Mouse (Mus musculus) inflammation-experienced regulatory T-cells, adult 6 months (primary cell): ENCODE results near the gene Glb1l. TPM values are rescaled to one million over a fixed set of nuclear protein-coding genes. Genes with fewer than 3 reads are reported as not detected.

Experiments used
- ATAC-seq: one replicate; pipeline ENCODE4 v1.8.0; 2017
- polyA plus RNA-seq, 3 experiments: library from polyadenylated mRNA; unstranded; fragments of 100-300 nt; shearing (Covaris generic); gene quantifications; one replicate each; pipeline ENCODE4 v1.2.1; 2017

Gene Glb1l
- polyA plus RNA-seq, 3 experiments from 2014 or later = 8.4 to 14.1 (median 13.5) TPM

DNA sequence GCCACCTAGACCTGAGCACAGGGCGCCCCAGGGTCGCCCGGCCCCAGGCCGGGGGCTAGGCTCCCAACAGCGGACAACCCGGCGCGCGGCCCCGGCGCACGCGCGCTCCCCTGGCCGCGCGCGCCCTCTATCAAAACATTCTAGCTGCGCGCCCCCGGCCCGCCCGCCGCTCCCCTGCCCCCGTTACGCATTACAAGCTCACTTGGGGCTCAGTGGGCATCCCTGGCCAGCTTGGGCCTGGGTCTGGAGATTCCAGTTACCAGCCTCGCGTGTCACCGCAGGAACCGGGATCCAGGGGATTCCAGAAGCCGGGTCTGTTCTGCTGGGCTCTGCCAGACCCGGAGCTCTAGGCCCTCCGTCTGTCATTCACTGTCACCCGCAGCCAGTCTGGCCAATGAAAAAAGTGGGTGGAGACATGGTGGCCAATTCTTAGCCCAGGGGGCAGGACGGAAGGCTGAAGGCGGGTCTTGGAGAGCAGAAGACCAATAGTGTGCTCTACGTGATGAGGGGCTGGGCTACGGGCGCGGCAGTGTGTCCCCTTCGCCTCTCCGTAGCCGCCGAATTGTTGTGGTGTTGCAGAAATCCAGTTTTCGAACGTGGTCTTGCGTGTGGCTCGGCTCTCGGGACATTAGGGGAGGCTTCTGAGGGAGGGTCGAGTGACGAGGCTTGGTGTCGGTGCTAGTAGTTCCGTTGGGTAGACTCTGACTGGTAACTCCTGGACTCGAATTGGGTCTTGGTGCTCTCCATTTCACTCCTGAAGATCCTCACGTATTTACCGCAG is 18.8 kb downstream of the Glb1l start, which contains the start of the genes Ankzf1 and Atg9a:
Gene Ankzf1 (plus strand): TSS at position 530 of the 781 bp plus-strand sequence.
Gene Atg9a (minus strand): TSS at position 575 of the 781 bp plus-strand sequence.
- ATAC-seq = peak; percentile 100

DNA sequence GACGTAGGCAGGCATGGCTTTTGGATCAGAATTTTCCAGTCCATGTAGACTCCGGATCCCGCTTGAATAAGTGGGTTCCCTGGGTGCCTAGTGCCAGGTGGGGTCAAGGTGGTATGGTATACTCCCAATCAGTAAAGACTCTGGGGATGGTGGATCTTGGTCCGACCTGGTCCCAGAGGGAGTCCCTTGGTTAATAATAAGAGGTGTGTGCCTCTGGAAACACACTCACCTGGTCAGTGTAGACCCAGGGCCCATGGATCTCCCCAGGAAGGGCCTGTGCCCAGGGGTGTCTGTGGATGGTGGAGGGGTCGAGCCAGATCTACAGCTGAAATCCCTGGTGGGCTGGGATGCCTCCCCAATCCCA is 19.4 kb downstream of the Glb1l start:
- ATAC-seq = no peak

DNA sequence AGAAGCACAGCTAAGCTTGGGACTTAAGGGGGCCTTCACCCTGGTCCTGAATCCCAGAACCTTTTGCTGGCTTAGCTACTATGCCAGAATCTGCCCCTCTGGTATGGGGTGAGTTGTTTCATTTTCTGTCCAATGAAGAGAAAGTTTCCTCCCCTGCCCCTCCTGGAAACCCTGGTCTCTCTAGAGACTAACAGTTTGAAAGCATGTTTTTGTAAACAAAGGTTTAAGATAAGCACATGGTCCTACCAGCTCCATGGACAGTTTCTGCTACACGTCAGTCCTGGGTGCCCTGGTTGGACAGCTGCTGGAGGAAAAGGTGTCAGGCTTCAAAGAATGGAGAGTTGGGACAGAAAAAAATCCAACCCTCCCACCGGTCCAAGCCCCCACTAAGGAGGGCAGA is 20.0 kb downstream of the Glb1l start:
- ATAC-seq = no peak

DNA sequence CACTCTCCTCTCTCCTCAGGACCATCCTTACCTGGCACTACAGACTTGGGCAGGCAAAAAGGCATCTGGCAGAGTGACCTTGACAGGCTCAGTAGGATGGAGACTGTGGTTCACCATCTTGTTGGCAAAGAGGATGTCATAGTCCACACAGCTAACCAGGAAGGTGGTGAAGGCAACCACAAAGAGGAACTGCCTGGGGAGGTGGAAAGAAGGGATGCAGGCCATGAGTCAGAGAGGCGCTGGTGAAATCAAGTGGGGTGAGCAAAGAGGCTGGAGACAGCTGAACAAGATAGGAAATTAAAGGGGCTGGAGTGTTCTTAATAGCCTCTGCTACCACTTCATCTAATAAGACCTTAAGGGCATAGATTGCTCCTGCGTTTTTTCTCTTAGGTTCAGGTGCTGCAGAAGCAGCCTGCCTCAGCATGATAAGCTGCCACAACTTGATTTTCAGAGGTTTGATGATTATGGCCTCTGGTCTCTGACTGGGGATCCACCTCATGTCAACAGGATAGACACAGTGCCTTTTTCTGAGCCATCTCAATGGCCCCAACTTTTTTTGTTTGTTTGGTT is 22.6 kb downstream of the Glb1l start:
- ATAC-seq = no peak

DNA sequence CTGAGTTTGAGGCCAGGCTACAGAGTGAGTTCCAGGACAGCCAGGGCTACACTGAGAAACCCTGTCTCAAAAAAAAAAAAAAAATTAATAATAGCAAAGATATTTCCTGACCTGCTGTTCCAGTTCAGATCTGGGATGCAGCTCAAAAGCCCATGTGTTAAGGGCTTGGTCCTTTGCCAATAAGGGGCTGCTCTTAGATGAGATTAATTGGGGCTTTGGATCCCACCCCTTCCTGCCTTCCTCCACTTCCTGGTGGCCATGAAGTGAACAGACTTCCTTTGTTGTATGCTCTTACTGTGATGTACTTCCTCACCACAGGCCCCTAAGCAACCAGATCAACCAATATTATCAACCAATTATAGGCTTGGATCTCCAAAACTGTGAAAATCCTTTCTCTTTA is 23.5 kb downstream of the Glb1l start:
- no peak for ATAC-seq

DNA sequence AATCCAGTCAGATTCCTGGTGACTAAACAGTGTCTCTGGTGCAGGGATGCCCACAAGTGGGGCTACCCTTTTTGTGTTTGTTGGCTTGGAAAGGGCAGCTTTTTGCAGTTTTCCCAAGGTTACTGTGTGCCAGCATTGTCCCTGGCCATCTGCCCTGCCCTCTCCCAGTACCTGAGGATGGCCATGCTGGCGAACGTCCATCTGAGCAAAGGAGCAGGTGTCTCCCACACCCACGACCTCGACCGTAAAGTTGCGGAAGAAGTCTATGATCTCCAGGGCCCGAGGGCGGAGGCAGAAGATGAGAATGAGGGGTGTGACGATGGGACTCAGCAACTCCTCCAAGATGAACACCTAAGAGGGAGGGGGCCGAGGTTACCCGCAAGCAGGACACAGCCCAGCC is 25.1 kb downstream of the Glb1l start:
- no peak for ATAC-seq

DNA sequence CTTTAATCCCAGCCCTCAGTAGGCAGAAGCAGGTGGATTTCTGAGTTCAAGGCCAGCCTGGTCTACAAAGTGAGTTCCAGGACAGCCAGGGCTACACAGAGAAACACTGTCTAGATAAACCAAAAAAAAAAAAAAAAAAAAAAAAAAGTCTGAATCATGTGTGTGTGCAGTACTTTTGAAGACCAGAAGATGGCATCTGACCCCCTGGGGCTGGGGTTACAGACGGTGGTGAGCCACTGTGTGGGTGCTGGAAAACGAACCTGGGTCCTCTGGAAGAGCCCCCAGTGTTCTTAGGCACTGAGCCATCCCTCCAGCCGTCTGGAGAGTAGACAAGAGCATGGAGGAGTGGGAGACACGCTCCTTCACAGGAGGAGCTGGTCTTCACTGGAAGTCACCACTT is 28.5 kb downstream of the Glb1l start:
- ATAC-seq = no peak

DNA sequence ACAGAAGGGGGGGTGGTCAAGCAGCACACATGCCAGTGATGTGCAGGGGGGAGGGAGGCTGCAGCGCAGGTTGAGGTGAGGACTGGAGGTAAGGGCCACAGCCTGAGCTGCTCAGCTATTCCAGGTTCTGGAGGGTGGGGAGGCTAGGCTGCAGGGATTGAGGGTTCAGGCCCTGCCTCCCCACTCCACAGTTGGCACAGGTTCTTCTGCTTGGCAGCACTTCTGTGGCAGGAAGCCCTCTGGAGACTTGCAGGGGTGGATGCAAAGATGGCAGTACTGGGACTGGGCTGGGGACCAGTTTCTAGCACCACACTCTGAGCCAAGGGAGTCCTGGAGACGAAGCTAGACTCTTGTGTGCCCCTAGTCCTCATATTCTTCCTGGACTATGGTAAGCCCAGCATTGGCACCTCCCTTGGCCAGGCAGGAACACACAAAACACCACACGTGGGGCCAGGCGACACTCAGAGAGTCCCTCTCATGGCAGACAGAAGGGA is 29.2 kb downstream of the Glb1l start:
- no peak for ATAC-seq

DNA sequence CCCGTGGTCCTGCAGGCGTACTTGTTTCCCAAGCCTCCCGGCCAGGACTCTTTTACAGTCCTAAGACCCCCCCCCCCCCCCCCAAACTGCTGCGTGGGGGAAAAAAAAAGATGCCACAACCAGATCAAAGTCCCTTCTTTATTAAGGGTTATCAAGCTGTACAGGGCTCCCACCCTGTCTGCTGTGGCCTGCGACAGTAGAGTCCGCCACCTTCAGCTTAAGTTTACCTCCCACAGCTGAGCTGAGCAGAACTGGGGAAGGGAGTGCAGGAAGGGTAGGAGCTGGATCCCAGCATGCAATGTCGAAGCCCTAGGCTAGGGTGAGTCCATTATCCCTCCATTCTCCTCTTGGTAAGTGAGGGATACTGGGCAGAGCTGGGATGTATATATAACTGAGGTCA is 29.9 kb downstream of the Glb1l start:
- no peak for ATAC-seq

DNA sequence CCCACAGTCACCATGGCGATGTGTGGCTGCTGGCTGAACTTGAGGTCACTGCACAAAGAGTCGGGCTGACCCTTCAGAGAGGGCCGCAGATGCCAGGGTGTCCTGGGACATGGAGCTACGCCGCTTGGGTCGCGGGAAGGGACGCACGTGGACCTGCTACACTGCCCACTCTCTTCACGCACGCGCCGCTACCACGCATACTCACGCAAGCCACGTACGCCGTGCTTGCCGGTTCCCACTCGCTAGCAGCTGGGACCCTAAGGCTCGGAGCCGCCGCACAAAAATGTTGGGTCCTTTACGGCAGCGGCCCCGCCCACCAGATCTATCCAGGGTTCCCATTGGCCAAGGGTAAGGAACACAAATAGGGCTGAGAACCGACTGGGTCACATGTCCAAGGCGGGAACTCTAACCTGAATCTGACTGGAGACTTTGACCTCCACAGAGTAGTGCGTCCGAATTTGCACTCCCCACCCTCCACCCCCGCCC is 30.5 kb downstream of the Glb1l start, which contains the start of gene Abcb6:
Gene Abcb6 (minus strand): TSS at position 288 of the 486 bp plus-strand sequence.
- ATAC-seq = peak; percentile 88

DNA sequence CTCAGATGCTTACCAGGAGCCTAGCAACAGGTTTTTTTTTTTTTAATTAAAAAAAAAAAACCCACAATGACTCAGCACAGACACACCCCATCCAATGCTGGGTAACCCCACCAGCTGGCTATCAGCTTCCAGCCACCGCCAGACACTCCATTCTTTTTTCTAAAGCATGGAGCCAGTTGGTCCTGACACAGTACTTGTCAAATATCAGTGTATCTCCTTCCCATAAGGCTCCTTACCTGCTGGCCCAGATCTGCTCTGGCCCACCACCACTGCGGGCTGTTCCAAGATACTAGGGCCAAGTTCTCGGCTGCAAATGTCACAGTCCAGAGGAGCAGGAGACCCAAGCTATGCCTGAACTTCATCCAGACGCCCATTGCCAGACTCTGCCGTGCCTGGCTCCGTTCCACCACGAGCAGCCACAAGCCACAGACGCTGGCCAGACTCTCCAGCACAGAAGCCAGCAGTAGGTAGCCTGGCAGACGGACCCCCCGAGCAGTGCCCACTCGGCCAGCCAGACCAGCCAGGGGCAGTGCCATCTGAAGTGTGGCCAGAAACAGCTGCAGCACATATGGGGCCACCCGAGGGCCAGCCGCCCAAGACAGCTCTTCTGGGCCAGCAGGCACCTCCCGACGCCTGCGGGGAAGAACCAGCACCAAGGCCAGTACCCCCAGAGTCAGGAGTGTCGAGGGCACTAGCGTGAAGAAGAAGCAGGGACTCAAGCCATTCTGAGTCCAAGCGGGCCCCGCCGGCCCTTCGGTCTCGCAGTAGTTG is 31.1 kb downstream of the Glb1l start:
- peak; percentile 32 for ATAC-seq

DNA sequence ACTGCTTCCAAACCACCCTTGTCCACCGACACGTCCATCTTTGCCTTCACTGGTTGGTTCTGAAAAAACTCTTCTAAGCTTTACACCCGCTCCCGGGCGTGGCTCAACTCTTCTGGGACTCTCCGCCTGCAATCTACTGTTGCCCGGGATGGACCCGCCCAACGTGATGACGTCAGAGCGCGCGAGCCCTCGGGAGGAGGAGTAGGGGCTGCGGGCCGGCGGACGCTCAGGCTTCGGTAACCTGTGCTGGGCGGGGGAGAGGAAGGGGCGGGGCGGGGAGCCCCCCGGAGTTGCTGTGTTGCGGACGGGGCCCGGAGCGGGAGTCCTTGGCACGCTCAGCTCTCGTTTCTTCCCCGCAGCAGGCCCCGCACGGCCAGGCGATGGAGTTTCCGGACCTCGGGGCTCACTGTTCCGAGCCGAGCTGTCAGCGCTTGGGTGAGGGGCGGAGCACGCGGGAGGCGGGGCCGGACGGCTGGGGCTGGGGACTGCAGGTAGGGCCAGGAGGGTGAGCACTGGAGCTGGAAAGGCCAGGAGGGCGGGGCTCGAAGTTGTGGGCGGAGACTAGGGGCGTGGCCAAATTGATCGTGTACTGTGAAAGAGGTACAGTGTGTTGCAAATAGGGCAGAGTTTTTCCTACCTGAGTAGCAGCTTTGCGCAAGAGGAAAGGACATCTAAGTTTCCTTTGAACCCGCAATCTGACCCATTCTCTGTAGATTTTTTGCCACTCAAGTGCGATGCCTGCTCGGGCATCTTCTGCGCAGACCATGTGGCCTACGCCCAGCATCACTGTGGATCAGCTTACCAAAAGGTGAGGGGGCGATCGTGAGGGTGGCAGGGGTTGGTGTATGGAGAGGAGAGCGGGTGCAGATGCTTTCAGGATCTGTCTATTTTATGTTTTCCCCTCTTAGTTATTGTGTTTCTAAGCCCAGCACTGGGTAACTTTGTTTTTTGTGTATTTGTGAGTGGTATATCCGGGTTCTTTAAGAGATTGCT is 41.8 kb downstream of the Glb1l start, which contains the start of gene Zfand2b:
Gene Zfand2b (plus strand): TSS at position 175 of the 993 bp plus-strand sequence.
- ATAC-seq = peak; percentile 91

DNA sequence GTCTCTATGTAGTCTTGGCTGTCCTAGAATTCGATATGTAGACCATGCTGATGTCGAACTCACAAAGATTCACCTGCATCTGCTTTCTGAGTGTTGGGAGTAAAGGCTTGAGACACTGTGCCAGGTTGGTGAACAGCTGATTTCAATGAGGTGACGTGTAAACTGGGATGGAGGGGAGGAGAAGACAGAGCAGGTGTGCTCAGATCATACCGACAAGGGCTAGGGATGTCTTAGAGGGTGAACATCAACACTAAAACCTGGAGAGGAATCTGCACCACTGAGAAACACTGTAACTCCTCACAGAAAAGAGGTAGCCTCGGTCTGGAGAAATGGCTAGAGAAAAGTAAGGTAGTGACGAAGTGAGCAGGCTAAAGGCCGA is 42.5 kb downstream of the Glb1l start:
- ATAC-seq = peak; percentile 4

DNA sequence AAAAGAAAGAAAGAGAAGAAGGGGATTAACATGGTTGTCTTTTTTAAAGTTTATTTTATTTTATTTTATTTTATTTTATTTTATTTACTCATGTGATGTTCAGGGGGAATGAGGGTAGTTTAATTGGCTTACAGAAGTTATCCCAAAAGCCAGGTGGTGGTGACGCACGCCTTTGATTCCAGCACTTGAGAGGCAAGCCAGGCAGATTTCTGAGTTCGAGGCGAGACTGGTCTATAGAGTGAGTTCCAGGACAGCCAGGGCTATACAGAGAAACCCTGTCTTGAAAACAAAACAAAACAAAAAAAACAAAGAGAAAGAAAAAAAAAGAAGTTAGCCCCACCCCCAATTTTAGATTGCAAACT is 50.4 kb downstream of the Glb1l start:
- ATAC-seq = no peak

DNA sequence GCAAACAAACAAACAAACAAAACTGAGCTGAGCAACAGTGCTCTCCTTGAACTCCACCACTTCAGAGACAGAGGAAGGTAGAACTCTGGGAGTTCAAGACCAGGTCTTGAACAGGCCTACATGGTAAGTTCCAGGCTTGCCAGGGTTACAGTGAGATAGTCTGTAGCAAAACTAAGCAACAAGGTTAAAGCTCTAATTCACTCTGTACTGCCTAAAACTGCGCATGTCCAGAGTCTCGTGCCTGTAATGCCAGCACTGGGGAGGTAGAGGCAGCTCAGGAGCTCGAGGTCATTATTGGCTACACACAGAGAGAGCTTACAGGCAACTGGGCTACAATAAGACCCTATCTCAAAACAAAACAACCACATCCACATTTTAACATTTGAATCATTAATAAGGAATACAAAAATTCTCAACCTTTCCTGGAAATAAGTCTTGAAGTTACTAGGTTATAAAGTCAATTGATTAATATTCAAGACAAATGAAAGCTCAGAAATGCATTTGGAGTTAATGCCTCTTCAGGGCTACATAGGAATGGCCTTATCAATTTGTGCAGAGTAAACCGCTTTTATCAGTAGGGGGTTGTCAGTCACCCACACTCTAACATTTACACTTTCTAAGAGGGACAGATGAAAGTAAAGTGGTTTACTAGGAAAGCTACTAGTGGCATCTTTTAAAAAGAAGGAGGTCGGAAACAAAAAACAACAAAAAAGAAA is 50.9 kb downstream of the Glb1l start:
- ATAC-seq = no peak

DNA sequence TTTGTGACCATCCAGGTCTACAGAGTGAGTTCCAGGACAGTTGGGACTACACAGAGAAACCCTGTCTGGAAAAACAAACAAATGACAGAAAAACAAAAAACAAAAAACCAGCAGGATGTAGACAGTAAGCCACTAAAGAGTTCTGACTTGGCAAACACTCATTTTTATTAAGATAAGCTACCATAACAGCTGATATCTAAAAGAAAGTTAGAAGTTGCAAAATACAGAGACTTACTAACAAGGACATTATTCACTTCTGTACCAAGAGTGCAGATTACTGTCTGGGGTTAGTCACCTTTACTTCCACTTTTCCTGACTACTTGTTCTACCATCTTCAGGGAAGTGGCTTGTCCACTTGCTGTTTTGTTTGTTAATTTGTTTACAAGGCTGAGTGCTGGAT is 51.6 kb downstream of the Glb1l start:
- ATAC-seq = no peak

DNA sequence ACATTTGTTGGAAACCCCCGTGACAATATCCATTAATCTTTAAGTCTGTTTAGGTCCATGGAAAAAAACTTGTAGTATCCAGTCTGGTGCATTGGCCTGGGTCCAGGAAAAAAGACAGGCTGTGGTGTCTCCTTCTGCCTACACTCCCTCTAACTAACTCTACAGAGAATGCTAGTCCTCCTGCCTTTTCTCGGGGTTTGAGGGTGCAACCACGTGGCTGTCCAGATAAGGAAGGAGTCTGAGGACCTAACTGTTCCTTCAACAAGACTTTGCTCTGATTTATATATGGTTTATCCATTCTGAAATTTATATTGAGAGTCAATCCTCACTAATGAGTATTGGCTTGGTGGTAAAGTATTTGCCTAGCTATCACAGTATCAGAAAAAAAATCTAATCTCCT is 54.8 kb downstream of the Glb1l start:
- ATAC-seq = no peak

DNA sequence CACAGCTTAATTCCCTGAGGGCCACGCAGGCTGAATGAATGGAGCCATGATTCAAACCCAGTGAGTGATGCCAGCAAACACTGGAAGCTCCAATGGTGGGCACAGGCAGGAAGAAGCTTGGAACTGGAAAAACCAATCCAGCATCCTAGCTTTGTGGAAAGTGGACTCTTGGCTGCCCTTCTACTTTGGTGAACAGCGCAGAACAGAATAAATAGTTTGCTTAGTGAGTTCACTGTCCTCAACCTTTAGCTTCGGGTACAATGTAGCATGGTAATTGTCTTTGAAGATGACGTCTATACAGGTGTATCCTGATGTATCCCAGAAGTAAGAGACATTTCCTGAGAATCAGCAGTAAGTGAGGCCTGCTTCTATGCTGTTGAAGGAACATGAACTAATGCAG is 61.9 kb downstream of the Glb1l start:
- ATAC-seq = no peak
